Mouse (Mus musculus) thymus, adult 2 months (tissue): ENCODE measurements around the gene Lman2l.

Experiments used
- CTCF ChIP-seq: fragments of 200-500 bp; IDR thresholded peaks from 2 replicates; pipeline ENCODE4 v1.5.1; 2012; ENCODE audit warnings: mild to moderate bottlenecking, control low read depth, low read length, moderate library complexity, borderline replicate concordance; ENCODE audit not compliant: control insufficient read depth, poor library complexity, insufficient read depth; ENCODE audit errors: extremely low read depth
- POLR2A ChIP-seq: fragments of 200-500 bp; IDR thresholded peaks from 2 replicates; pipeline ENCODE4 v1.6.1; 2012; ENCODE audit warnings: mild to moderate bottlenecking, low read length, control low read depth, moderate library complexity; ENCODE audit not compliant: control insufficient read depth, poor library complexity, insufficient read depth; ENCODE audit errors: extremely low read depth

DNA sequence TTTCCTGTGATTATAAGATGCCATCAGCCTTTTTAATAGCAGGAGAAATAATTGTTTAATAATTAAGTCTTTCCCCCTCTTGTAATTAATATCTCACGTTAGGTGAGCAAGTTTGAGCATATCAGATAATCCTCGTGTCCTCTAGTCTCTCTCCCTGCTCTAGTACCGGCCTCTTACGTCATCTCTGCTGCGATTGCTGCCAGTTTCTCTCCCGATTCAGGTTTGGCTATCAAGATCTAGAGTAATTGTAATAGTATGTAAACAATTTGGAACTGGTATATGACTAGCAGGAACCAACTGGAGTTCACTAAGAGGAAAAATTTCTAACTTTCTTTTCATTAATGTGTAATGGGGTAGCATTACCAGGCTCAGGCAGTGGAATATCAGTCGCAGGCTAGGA lies 40.0 kb upstream of the Lman2l start:
- TF ChIP-seq CTCF (no peak), POLR2A (no peak)
